Mouse (Mus musculus) olfactory bulb, adult 2 months (tissue): ENCODE measurements at regions not wholly inside any gene's neighbourhood (a gene's known extent, or its start where the extent isn't known, plus 50 kb on each side); places are given as distances from the start of the nearest gene placed in this dataset.
A peak's percentile ranks its signal among the peaks of the same experiment; 100 is the strongest.

Experiments
- H3K27ac ChIP-seq: fragments of 200-500 bp; 2 replicates; pipeline ENCODE4 v1.5.1; 2012; ENCODE audit warnings: low read depth, low read length; ENCODE audit not compliant: insufficient read depth
- H3K4me1 ChIP-seq: fragments of 200-500 bp; 2 replicates; pipeline ENCODE4 v1.6.1; 2012; ENCODE audit warnings: low read length; ENCODE audit not compliant: control insufficient read depth, insufficient read depth
- H3K4me3 ChIP-seq: fragments of 200-500 bp; 2 replicates; pipeline ENCODE4 v1.5.1; 2012; ENCODE audit warnings: mild to moderate bottlenecking, low read depth, low read length, moderate library complexity; ENCODE audit not compliant: insufficient read depth
- CTCF ChIP-seq: fragments of 200-500 bp; IDR thresholded peaks from 2 replicates; pipeline ENCODE4 v1.5.1; 2012; ENCODE audit warnings: low read depth, mild to moderate bottlenecking, low read length, moderate library complexity; ENCODE audit not compliant: insufficient read depth
- POLR2A ChIP-seq: fragments of 200-500 bp; IDR thresholded peaks from 2 replicates; pipeline ENCODE4 v1.6.1; 2012; ENCODE audit warnings: mild to moderate bottlenecking, low read depth, low read length, moderate library complexity; ENCODE audit not compliant: insufficient read depth
- WGBS: fragments of 180-500 bp; shearing (Covaris S2); methylation state at CpG from one replicate; pipeline ENCODE4 v1.1.7; 2018; 5-methylcytosine and 5-hydroxymethylcytosine counted together

DNA sequence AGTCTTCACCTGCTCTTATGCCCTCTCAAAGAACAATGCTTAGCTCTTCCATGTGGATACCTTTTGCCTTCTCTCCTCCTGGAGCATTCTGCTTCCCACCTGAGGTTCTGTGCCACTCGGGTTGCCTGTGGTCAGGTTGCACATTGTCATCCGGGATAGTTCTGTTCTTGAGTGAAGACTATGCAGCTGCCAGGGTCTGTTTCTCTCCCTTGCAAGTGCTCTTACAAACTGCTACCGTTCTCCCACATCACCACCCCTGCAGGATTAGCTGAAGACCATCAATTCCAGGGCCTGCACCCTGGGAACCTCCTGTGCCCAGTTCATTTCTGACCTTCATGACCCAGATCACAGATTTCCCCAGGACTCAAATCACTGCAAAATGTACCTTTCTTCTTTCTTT is 104.3 kb upstream of the Ccdc91 start:
- no peak overlapping the region for H3K4me3 ChIP-seq
- WGBS = 93% methylated on average over 3 of the region's 3 CpGs
- TF ChIP-seq POLR2A (no peak), CTCF (no peak)
- no peak overlapping the region for H3K27ac ChIP-seq
- no peaks in the 10 kb centered on the region for H3K4me1 ChIP-seq

DNA sequence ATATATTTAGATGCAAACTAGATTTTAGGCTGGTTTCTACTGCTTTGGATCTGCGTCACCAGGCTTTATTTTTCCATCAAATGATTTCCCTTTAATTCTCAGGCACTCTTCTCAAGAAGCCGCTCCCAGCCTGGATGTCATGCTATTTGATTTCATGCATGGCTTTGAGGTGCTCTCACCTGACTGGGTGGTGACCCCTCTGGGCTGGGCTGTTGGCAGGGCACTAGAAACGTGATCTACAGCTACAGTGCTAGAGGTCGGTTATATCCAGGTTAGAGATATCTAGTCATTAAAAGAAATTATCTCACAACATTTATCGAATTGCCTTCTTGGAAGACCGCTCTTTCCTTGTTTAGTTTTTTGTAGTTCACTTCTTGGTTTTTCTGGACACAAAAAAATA is 98.9 kb upstream of the Pthlh start:
- no peak for TF ChIP-seq POLR2A
- no peak for TF ChIP-seq CTCF
- no peak overlapping the region for H3K4me3 ChIP-seq
- 90% methylated on average over 6 of the region's 6 CpGs for whole genome bisulfite sequencing

DNA sequence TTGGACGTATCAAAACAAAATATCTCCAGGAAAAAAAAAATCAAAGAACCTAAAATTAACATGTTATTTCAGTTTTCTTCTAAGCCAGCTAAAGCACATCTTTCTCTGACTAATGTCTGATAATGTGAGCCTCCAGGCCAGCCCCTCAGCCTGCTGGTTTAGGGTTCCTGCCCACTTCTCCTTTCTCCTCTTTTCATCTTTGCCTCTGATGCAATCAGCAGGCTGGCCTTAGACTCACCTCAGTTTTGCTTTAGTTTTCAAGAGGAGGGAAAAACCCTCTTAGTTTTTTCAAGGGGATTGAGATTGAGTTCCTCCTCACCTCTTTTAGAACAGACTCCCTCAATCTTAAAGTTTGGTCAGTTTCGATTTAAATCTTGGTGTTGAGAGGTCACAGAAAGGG is 93.0 kb upstream of the Pthlh start:
- H3K4me3 ChIP-seq = no peak overlapping the region
- no peak overlapping the region for H3K27ac ChIP-seq
- 77% methylated on average over 2 of the region's 2 CpGs for WGBS
- no peaks in the 10 kb centered on the region for H3K4me1 ChIP-seq
- TF ChIP-seq CTCF (no peak), POLR2A (no peak)

More for the DNA sequence above, 98.9 kb upstream of the Pthlh start:
- Histone ChIP-seq H3K27ac (no peak overlapping the region), H3K4me1 (no peaks in the 10 kb centered on the region)

DNA sequence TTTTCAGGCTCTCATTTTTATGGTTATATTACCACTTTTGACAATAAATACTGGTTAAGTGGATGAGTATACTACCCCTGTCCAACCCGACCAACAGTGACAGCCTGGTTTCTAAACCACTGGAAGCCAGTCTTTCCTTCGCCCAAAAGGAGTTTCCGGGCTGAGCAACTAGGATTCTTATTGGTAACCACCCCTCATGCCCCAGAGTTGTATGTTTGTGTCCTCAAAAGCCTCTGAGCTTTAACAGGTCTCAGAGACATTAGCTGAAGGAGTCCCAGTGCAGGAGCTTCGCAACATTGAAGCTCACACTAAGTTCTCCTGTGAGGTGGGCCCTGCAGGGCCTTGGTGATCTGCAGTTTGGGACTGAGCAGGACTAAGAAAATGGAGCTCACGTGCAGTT is 92.6 kb upstream of the Pthlh start:
- no peak overlapping the region for H3K4me3 ChIP-seq
- H3K27ac ChIP-seq = no peak overlapping the region
- no peaks in the 10 kb centered on the region for H3K4me1 ChIP-seq
- TF ChIP-seq POLR2A = no peak
- TF ChIP-seq CTCF = no peak
- WGBS = 88% methylated on average over 5 of the region's 5 CpGs

DNA sequence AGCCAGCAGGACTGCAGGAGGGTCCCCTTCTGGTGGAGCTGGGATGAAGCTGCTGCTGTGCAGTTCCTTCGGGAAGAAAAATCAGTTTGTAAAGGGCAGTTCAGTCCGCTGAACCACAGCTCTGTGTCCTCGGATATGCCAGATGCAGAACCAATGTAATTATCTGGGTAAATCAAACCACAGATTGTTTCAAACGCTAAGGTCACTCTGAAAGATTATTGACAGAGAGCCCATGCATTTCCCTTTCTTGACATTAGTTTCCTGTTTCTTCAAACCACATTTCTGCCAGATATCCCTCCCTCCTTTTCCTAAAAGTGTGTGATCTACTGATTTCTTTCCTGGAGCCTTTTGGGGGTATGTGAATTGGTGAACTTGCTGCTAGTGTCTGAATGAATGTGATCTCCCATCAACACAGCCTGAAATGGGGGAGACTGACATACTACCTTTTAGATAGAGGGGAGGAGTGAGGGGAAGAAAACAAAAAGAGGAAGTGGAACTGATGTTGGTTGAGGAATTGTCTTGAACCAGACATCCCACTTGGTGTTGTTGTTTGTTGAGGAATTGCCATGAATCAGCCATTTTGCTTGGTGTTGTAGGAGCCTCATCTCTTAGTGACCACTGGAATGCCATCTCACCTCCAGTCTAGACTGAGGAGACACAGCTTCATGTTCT is 85.7 kb upstream of the Pthlh start:
- no peak for TF ChIP-seq CTCF
- TF ChIP-seq POLR2A = no peak
- Histone ChIP-seq H3K4me3 (no peak overlapping the region), H3K27ac (no peak overlapping the region), H3K4me1 (no peaks in the 10 kb centered on the region)
- WGBS = 77% methylated on average over 4 of the region's 4 CpGs

DNA sequence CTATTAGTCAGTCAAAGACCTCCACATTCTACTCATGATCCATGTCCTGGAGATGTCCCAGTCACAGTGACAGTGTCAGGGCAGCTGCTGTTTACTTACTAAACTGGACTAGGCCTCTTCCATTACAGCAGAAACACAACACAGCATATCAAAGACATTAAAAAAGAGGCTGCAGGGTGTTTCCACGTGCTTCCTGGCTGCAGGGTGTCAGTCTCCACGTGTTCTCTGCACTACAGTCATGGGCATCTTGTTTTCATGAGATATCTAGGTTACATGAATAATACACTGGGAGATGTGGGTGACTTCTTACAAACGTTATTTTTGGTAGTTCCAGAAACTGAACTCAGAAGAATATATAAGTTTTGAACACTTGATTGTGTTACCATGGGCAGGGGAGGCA is 84.6 kb upstream of the Pthlh start:
- WGBS = 69% methylated on average over 3 of the region's 3 CpGs
- Histone ChIP-seq H3K4me1 (no peaks in the 10 kb centered on the region), H3K27ac (no peak overlapping the region), H3K4me3 (no peak overlapping the region)
- TF ChIP-seq POLR2A = no peak
- TF ChIP-seq CTCF = no peak

DNA sequence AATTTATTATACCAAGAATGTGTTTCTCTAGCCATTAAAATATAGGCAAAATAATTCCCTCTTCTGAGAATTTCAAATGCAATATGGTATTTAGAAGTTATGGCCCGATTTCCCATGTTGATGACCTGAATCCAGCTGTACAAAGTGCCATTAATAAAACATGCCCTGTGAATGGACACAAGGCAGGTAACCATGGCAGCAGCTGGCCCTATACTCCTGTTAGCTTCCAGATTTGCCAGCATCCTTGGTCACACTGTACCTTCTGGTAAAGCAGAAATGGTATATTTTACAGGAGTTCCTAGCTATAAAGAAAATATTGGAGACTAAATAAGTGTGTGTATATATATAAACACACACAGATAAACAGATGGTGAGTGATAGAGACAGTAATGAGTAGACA is 77.1 kb upstream of the Pthlh start:
- TF ChIP-seq CTCF (no peak), POLR2A (no peak)
- H3K4me1 ChIP-seq = no peaks in the 10 kb centered on the region
- H3K27ac ChIP-seq = no peak overlapping the region
- no peak overlapping the region for H3K4me3 ChIP-seq
- 73% methylated on average over 1 of the region's 1 CpGs for WGBS

DNA sequence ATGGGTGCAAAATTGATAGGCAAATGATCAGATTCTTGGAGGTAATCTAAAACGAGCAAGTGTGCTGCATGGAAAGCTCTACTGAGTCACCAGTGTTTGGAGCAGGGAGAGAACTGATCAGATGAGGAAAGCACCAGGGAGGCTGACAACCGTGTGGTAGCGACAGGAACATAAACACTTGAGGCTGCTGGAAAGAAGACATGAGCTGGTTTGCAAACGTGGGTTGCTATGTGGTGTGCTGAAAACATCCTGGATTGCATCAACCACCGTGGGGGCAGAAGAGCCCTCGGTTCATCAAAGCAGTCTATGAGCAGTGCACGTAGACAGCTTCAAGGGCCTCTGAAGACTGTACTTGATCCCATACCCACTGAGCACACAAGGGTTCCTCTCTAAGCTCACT is 69.0 kb upstream of the Pthlh start:
- Histone ChIP-seq H3K4me3 (no peak overlapping the region), H3K27ac (no peak overlapping the region), H3K4me1 (peaks cover 7% of the 10 kb centered on the region)
- WGBS = 53% methylated on average over 7 of the region's 7 CpGs
- TF ChIP-seq POLR2A (no peak), CTCF (no peak)

DNA sequence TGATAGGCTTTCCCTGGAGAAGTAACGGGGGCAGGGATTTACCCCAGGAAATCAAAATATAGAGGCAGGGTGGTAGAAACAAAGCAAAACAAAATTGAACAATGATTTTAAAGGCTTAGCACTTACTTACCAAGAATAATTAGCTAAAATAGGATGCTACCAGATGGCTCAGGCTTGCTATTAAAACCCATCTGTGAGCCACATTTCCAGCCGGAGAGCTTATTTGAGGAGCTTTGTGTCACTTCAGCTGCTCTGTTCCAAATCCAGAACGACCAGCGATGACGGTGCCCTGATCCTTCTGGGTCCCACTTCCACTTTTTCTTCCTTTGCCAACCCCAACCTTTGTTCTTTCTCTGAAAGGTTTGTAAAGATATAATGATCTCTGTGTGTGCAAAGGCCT is 65.2 kb upstream of the Pthlh start:
- WGBS = 22% methylated on average over 5 of the region's 5 CpGs
- no peak for TF ChIP-seq POLR2A
- no peak for TF ChIP-seq CTCF
- Histone ChIP-seq H3K4me1 (peaks cover 7% of the 10 kb centered on the region), H3K27ac (peak overlapping the region; percentile 66), H3K4me3 (no peak overlapping the region)

DNA sequence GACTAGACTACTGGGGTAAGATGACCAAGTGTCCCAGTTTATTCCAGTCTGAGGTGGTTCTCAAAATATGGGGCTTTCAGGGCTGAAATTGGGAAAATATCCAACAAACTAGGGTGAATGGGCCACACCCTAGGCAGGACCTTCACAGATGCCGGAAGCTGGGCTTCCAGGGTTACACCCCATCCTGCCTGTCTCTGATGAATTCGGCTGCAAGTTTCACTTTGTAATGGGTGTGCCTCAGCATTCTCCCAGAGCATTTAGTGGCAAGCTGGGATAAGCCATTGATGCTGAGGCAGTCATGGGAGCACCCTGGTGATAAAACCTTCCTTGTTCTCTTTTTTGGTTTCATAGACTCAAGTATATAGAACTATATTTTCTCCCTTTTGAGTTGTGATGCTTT is 60.4 kb upstream of the Pthlh start:
- WGBS = 91% methylated on average over 2 of the region's 2 CpGs
- H3K27ac ChIP-seq = no peak overlapping the region

More for the DNA sequence above, 60.4 kb upstream of the Pthlh start:
- Histone ChIP-seq H3K4me3 (no peak overlapping the region), H3K4me1 (peaks cover 4% of the 10 kb centered on the region)
- TF ChIP-seq POLR2A (no peak), CTCF (no peak)
